ENCODE assay signal across 8 mouse cellular contexts in the genomic region with DNA sequence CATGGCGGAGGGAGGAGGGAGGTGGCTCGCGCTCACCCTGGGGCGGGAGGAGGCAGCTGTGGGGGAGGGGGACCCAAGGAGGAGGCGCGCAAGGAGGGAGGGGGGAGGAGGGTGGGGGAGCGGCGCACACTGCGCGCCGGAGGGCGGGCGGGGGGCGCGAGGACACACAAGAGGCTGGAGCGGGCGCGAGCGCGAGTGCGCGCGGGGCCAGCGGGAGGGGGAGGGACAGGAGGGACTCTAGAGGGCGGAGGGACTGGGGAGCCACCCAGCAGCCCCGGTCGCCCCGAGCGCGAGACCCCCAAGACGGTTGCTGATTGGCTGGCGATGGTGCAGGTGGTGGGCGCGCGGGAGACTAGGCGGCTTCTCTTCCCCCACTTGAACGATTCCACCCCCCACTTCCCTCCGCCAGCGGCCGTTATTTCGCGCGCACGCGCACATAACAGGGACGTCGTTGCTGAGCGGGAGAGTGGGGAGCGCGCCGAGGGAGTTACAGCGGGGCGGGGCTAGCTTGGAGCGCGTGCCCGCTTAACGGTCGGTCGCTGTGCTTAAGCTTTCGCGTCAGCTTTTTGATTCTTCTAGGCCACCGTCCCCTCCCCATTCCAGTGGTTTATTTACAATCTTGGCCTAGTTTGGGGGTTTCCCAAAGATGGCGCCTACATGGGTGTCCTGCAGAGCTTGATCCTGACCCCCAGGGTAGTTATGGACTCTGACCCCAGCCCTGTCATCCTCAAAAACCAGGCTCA. TPM values are rescaled to one million over a fixed set of nuclear protein-coding genes. Genes with fewer than 3 reads are reported as not detected.
A peak's percentile ranks its signal among the peaks of the same experiment; 100 is the strongest.
DNase-seq lines count a peak whose midpoint lies in the region; ATAC-seq lines count a peak whose summit lies in the region.

A gene (minus strand): TSS at position 54 of the 743 bp plus-strand sequence.

- WGBS in hindbrain, embryonic 12.5 days: under 1% methylated on average over 46 of the region's 63 CpGs

- peak; percentile 92 for ATAC-seq in hindbrain, embryonic 12.5 days (ENCODE audit: low FRiP score)

- H3K36me3 ChIP-seq in hindbrain, embryonic 12.5 days: peaks cover 43% of the 10 kb centered on the region

- DNase-seq in NIH3T3 (ENCODE audit: low read depth): peak; percentile 99
- peak; percentile 100 for DNase-seq in cerebellum, postnatal 10 days
- DNase-seq in frontal cortex, postnatal 10 days (ENCODE audit: low spot score in 2 of 2): peak; percentile 99
- peak; percentile 99 for DNase-seq in layer of hippocampus, postnatal 14 days (ENCODE audit: low spot score in 2 of 2)
- DNase-seq in lung, postnatal 14 days: peak; percentile 99
- peak; percentile 99 for DNase-seq in retina, adult 2 months (ENCODE audit: low read depth, low spot score)
- DNase-seq in thymus, postnatal 36 days: peak; percentile 99 to 100

- peaks cover 39% of the 10 kb centered on the region for H3K4me1 ChIP-seq in hindbrain, embryonic 12.5 days

- H3K4me2 ChIP-seq in hindbrain, embryonic 12.5 days (replicated peaks): peak within 1 kb of the TSS; percentile 98

- H3K27me3 ChIP-seq in hindbrain, embryonic 12.5 days: no peaks in the 10 kb centered on the region

- no peaks in the 10 kb centered on the region for H3K9me3 ChIP-seq in hindbrain, embryonic 12.5 days (replicated peaks)

- H3K9ac ChIP-seq in hindbrain, embryonic 12.5 days: peak within 1 kb of the TSS; percentile 100

- H3K27ac ChIP-seq in hindbrain, embryonic 12.5 days: peak within 1 kb of the TSS; percentile 100

- peak within 1 kb of the TSS; percentile 97 for H3K4me3 ChIP-seq in hindbrain, embryonic 12.5 days

RNA-seq across cellular contexts. Expression of the gene that starts here (rescaled TPM):
- 117 and 119 TPM in 2 replicates for polyA plus RNA-seq in hindbrain, embryonic 12.5 days (2016; fragmentation: Nextera tagmentation; extraction: Ambion mirVana)
- total RNA-seq in layer of hippocampus, postnatal 14 days (2021): 100 to 1,000 TPM; 270 to 285 TPM

Comparison
In these comparisons a context has a peak if more than half of its experiments do, and no peak if none do; other contexts are left out.
1. Peak in every context shown above with its lines: DNase-seq, ATAC-seq, H3K4me3 ChIP-seq and H3K27ac ChIP-seq.